Mouse (Mus musculus): Measurements from ENCODE around the gene Crnkl1.

DNA sequence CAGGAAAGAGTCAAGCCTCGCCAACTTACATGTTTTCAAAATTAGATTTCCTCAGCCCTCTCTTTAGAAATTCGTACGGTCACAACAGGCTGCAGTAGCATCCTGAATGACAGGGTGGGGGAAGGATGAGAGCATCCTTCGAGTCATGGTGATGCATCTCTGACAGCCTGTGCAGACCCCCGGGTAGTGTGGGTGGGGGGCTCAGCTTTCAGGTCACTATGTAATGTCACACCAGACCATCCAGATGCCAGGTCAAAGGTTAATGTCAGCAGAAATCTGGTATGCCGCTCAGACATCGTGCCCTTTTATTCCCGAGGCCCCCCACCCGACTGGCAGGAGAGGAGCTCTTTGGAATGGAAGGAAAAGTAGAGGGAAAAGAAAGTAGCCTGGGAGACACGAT is 15.4 kb upstream of the Crnkl1 start:
- TF ChIP-seq CTCF (IDR thresholded peaks at IDR 0.05; ENCODE audit: borderline replicate concordance, insufficient read depth, low read depth, low read length) (no peak), POLR2A (IDR thresholded peaks at IDR 0.05; ENCODE audit: borderline replicate concordance, insufficient read depth, low read length) (no peak)
